Mouse (Mus musculus): ENCODE results near the gene Msmb. TPM values are rescaled to one million over a fixed set of nuclear protein-coding genes. Genes with fewer than 3 reads are reported as not detected.
"Not testable (repeated sequence)": the region's sequence is repeated elsewhere in the genome, so short reads cannot be mapped to it uniquely, and the experiment has no call there.

Msmb gene
- total RNA-seq (2014; fragmentation: Nextera tagmentation): not detected in 2 replicates
- total RNA-seq (2017): not detected in 2 replicates

- ATAC-seq (replicated peaks; ENCODE audit: low FRiP score, low TSS enrichment, poor library complexity, severe bottlenecking): no peak
These were observed at the start of gene Msmb for GRCm38 (mm10) chr14:32141723-32142122. Gene Msmb, plus strand, starts transcription at chr14:32142023.

DNA sequence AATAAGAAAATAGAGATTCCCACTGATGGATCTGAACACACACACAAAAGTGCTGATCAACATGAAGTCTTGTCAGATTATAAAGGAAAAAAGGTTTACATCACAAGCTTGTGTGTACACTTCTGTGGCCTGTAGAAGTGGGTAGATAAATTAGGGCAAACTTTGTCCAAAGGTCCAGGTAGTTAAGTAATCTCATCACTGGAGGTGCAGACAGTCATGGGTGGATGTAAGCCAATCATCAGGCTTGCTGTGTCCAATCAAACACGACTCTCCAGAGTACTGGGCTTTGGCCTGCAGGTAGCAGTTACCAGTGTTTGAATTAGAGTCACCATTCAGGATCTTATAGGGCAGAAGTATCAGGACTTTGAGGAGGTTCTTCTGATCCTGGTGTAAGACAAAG is 48.8 kb upstream of the Msmb start:
- no peak for ATAC-seq (replicated peaks; ENCODE audit: low FRiP score, low TSS enrichment, poor library complexity, severe bottlenecking)

GRCm38 (mm10) chr14:32093500-32094117 is 48.2 kb upstream of the Msmb start:
- peak; percentile 78 for ATAC-seq (replicated peaks; ENCODE audit: low FRiP score, low TSS enrichment, poor library complexity, severe bottlenecking)

DNA sequence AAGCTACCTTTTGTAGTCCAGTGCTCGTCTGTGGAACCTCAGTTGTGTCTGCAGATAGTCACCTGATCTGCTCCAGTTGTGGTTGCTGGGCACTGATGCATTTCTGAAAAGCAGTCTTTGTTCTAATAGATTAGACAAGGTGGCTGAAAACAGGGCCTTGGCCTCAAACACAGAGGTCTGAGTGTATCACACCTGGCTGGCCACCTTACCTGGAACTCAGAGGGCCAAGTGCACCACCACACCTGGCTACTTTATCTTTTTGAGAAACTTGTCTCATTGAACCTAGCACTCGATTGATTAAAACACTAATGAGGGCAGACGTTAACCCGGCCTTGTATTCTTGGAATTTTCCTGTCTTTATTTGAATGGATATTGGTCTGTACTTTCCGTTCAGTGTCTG is 46.2 kb upstream of the Msmb start:
- no peak for ATAC-seq (replicated peaks; ENCODE audit: low FRiP score, low TSS enrichment, poor library complexity, severe bottlenecking)

DNA sequence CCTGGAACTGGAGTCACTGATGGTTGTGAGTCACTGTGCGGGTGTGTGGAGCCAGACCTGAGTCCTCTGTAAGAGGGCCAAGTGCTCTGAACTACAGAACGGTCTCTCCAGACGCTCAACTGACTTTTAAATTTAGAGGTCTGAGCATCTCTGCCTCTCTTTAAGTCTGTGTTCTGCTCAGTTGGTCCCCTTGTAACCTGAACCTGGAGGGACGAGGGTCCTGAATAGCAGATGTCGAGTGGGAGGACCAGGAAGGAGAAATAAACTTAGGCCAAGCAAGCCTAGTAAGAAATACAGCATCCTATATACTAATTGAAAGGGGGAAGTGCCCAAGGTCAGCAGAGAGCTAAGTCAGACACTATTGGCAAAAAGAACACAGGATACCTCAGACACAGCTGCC is 45.1 kb upstream of the Msmb start:
- no peak for ATAC-seq (replicated peaks; ENCODE audit: low FRiP score, low TSS enrichment, poor library complexity, severe bottlenecking)

DNA sequence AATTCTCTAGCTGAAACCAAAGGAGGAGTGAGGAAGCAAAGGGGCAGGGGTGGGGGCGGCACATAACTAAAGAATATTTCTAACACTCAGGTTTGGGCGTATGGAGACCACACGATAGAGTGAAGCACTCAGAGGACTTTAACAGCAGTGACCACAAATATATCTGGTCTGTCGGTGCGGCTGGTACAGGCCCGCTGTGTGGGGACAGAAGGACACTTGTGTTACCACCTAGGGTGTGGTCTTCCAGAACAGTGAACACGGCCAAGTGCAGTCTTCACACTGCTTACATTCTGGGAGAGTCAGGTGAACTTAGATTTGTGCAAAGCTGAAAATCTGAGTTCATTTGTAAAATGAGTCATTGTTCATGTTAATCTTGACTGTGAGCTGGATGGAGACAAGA is 44.1 kb upstream of the Msmb start:
- ATAC-seq (replicated peaks; ENCODE audit: low FRiP score, low TSS enrichment, poor library complexity, severe bottlenecking): no peak

- no peak for ATAC-seq (replicated peaks; ENCODE audit: low FRiP score, low TSS enrichment, poor library complexity, severe bottlenecking)
These were observed 42.9 kb upstream of the Msmb start for GRCm38 (mm10) chr14:32098951-32099350.

- no peak for ATAC-seq (replicated peaks; ENCODE audit: low FRiP score, low TSS enrichment, poor library complexity, severe bottlenecking)
These were observed 38.3 kb upstream of the Msmb start for GRCm38 (mm10) chr14:32103556-32103955.

- no peak for ATAC-seq (replicated peaks; ENCODE audit: low FRiP score, low TSS enrichment, poor library complexity, severe bottlenecking)
These were observed 36.2 kb upstream of the Msmb start for GRCm38 (mm10) chr14:32105663-32106062.

DNA sequence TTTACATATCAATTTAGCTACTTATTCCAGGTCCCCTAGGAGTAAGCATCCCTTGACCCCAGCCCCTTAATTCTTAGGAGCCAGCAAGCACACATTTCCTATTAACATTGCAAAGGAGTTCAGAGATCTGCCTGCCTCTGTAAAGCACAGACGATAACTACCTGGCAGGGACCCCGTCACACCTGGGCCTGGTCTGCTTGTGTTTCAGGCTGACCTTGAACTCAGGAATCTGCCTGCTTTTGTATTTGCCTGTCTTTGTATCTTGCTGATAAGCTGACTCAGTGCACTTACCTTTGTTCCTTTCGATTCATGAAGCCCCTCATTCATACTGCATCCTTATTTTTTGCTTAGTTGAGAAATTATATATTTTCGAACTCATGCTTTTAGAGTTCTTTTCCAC is 34.9 kb upstream of the Msmb start:
- ATAC-seq (replicated peaks; ENCODE audit: low FRiP score, low TSS enrichment, poor library complexity, severe bottlenecking): no peak

GRCm38 (mm10) chr14:32112124-32112523 is 29.7 kb upstream of the Msmb start:
- ATAC-seq (replicated peaks; ENCODE audit: low FRiP score, low TSS enrichment, poor library complexity, severe bottlenecking): not testable (repeated sequence)

DNA sequence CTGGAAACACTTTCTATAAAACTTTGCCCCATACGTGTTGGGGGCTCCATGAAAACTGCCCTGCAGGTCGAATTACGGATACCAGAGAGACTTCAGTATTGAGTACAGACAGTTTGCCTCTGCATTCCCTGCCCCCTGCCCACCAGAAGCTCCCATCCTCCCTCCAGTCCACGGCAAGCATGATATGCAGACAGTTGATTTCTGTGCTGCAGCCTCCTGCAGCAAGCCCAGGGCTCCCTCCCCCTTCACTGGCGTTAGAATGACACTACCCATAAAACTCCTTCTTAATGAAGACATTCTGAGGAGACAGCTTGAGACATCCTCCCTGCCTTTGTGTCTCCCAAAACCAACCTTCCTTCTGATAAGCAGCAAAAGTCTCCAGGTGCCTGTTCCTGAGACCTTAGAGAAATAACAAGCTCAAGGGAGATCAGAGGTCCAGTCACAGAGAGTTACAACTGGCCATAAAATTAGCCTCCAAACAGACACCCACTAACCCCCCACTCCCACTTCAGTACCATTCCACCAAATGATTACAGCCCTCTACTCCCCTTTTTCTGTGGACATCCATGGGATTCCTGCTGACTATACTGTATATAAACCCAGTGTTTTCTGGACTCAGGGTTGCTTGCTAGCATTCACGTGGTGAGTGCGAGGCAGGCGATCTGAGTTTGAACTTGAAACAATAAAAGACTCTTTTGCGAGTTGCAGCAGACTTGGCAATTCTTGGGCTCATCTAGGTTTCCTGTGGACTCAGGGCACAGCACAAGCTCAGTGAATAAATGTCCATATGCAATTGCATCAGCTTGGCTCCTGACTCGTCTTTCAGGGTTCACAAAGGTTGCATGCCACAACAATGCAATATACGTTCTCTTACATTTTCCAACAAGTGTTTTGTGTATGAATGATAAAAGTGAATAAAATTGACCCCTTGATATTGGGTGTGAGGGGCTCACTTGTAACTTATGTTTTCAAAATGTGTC is 20.6 kb upstream of the Msmb start:
- ATAC-seq (replicated peaks; ENCODE audit: low FRiP score, low TSS enrichment, poor library complexity, severe bottlenecking): no peak

DNA sequence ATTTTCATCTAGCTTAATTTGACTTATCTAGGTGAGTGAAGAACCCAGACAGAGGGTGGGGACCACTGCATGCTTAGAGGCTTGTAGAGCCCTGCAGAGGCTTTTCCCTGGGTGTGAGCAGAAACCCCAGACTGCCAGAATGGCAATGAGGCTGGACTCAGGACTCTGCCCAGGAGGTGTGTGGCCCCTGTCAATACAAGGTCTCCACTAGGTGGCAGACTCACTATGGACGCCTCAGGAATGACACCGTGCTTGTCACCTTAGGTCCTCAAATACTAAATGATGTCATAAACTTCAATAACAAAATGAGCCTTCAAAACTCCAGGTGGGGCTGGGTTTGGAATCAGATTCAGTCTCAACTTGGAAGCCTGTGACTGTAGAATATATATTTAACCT is 19.9 kb upstream of the Msmb start:
- ATAC-seq (replicated peaks; ENCODE audit: low FRiP score, low TSS enrichment, poor library complexity, severe bottlenecking): peak; percentile 81

DNA sequence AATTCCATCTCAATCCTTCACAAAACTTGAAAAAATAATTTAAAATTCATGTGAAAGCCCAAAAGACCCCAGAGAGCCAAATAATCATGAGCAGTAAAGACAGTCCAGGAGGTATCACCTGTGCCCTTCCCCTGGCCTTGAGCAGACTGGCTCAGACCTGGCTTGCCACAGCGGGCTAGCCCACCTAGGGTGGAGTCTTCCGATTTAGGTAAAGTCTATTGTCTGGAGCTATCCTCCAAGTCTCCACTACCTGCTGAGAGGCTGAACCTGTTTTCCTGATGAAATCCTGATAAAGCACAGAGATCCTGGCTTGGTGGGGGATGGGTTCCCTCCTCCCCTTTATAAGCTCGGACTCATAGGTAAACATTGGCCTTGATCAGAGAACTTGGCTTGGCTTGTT is 17.6 kb upstream of the Msmb start:
- ATAC-seq (replicated peaks; ENCODE audit: low FRiP score, low TSS enrichment, poor library complexity, severe bottlenecking): no peak

GRCm38 (mm10) chr14:32125256-32125655 is 16.6 kb upstream of the Msmb start:
- ATAC-seq (replicated peaks; ENCODE audit: low FRiP score, low TSS enrichment, poor library complexity, severe bottlenecking): not testable (repeated sequence)

- no peak for ATAC-seq (replicated peaks; ENCODE audit: low FRiP score, low TSS enrichment, poor library complexity, severe bottlenecking)
These were observed 13.4 kb upstream of the Msmb start for GRCm38 (mm10) chr14:32128409-32128808.

DNA sequence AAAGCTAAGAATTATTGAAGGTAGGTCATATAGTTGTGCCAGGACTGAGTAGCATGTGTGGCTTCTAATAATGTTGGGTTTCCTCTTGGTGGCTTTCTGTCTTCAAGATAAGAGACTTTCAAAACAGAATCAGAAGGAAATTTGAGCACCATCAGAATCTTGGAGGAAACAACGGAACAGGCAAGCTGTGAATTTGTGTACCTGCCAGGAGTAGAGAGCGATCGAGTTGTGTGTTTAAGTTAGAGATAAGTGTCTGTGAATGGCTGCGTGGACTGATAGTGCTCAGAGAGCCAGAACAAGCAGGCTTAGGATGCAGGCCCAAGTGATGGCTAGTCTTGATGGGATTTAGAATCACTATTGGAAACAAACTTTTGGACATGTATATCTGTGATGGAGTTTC is 10.0 kb upstream of the Msmb start:
- ATAC-seq (replicated peaks; ENCODE audit: low FRiP score, low TSS enrichment, poor library complexity, severe bottlenecking): peak; percentile 82

DNA sequence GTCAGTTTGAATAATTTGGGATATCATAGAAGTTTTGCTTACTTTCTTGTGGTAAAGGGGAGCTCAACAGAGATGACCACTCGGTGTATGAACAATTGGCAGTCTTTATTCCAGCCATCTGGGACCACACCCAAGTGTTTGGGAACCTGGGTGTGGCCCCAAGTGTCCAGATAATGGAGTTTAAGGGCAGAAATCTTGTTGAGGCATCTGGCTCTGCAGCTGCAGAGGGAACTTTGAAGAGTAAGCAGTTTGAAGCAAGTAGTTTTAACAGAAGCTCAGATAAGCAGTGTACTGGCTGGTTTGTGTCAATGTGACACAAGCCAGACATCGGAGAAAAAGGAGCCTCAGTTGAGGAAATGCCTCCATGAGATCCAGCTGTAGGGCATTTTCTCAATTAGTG is 7.5 kb upstream of the Msmb start:
- ATAC-seq (replicated peaks; ENCODE audit: low FRiP score, low TSS enrichment, poor library complexity, severe bottlenecking): peak; percentile 55

DNA sequence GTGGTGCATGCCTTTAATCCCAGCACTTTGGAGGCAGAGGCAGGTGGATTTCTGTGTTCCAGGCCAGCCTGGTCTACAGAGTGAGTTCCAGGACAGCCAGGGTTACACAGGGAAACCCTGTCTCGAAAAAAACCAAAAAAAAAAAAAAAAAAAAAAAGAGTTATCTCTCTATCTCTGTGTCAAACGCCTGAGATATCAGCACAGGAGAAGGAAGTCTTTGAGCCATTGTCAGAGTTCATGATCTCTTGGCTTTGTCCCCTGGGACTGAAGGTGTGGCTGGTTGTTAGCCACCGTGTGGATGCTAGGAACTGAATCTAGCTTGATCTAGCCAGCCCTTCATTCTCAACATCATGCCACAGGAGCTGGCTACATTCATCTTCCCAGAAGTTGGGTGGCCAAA is 5.4 kb upstream of the Msmb start:
- ATAC-seq (replicated peaks; ENCODE audit: low FRiP score, low TSS enrichment, poor library complexity, severe bottlenecking): not testable (repeated sequence)

DNA sequence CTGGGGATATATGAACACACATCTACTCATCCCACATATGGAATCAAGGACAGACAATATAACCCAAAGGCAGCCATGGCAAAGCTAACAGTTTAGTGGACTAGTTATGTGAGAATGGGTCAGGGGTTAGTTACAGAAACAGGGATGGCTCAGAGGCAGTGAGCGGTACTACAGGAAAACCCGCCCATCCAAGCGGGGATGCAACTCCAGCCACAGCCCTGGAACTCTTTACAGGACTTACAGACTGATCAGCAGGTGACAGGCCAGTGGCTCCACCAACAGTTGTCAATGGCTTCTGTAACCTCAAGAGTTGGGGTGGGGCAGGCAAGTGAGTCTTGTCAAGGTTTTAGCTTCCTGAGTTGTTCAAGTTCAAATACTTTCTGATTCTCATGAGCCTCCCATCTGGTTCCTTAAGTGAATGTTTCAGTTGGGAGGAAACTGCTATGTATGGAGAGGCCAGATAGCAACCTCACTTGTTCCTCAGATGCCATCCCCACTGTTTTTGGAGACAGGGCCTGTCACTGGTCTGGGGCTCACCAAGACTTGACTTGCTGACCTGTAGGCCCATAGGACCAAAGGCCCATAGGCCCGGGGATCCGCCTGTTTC is 1.4 kb upstream of the Msmb start:
- peak; percentile 39; the same call in 1 of the 2 replicates for ATAC-seq (replicated peaks; ENCODE audit: low FRiP score, low TSS enrichment, poor library complexity, severe bottlenecking)
